Mouse (Mus musculus) liver, embryonic 14.5 days (tissue): ENCODE results near the gene Cd4. TPM values are rescaled to one million over a fixed set of nuclear protein-coding genes. Genes with fewer than 3 reads are reported as not detected.

Experiments
- ATAC-seq: fragments of 200-750 bp; cut with Nextera tagmentation; 2 replicates; pipeline ENCODE4 v1.8.0; 2017; ENCODE audit warnings: moderate number of reproducible peaks, mild to moderate bottlenecking, moderate library complexity; ENCODE audit not compliant: insufficient read depth
- DNase-seq, 3 experiments: peaks; one replicate each; pipeline ENCODE4 v3.0.0-alpha.2; 2012 to 2013; ENCODE audit warnings: low read depth in 3 of 3, low spot score in 3 of 3
- H3K27ac ChIP-seq: fragments of 300-500 bp; sonication (generic); 2 replicates; pipeline ENCODE4 v1.5.1; 2014; ENCODE audit warnings: moderate library complexity, mild to moderate bottlenecking, control low read depth, inconsistent platforms
- H3K27me3 ChIP-seq: fragments of 300-500 bp; sonication (generic); 2 replicates; pipeline ENCODE4 v1.6.1; 2014; ENCODE audit warnings: mild to moderate bottlenecking, low read length, moderate library complexity; ENCODE audit not compliant: control insufficient read depth, insufficient read depth
- H3K36me3 ChIP-seq: fragments of 300-500 bp; sonication (generic); replicated peaks from 2 replicates; pipeline ENCODE4 v1.6.1; 2014; ENCODE audit warnings: low read depth; ENCODE audit not compliant: control insufficient read depth, insufficient read depth
- H3K4me1 ChIP-seq, 2 experiments: fragments of 200-500 bp in 1 of 2; fragments of 300-500 bp in 1 of 2; sonication (generic) in 1 of 2; replicated peaks; 2 replicates each; pipeline ENCODE4 v1.6.1; 2012 to 2014; ENCODE audit warnings: antibody characterized with exemption in 1 of 2, inconsistent platforms in 1 of 2, low read length in 1 of 2; ENCODE audit not compliant: control insufficient read depth in 2 of 2, insufficient read depth in 2 of 2
- H3K4me2 ChIP-seq: fragments of 300-500 bp; sonication (generic); 2 replicates; pipeline ENCODE4 v1.6.1; 2014; ENCODE audit warnings: low read depth, mild to moderate bottlenecking, control low read depth, moderate library complexity
- H3K4me3 ChIP-seq, 2 experiments: fragments of 200-500 bp in 1 of 2; fragments of 300-500 bp in 1 of 2; sonication (generic) in 1 of 2; 2 replicates each; pipeline ENCODE4 v1.5.1; 2012 to 2014; ENCODE audit warnings: low read depth in 2 of 2, low read length in 2 of 2, mild to moderate bottlenecking in 2 of 2, control low read depth in 1 of 2, inconsistent platforms in 1 of 2, moderate library complexity in 1 of 2; ENCODE audit not compliant: insufficient read depth in 1 of 2
- H3K9ac ChIP-seq: fragments of 300-500 bp; sonication (generic); replicated peaks from 2 replicates; pipeline ENCODE4 v1.6.1; 2014; ENCODE audit warnings: mild to moderate bottlenecking, control low read depth, moderate library complexity
- H3K9me3 ChIP-seq: fragments of 300-500 bp; sonication (generic); 2 replicates; pipeline ENCODE4 v1.6.1; 2016; ENCODE audit warnings: low read length, mixed read lengths; ENCODE audit not compliant: control insufficient read depth
- CTCF ChIP-seq: IDR thresholded peaks from 2 replicates; pipeline ENCODE4 v1.5.1; 2016; ENCODE audit warnings: antibody characterized with exemption, low read depth, control low read depth
- EP300 ChIP-seq: IDR thresholded peaks from 2 replicates; pipeline ENCODE4 v1.6.1; 2016; ENCODE audit warnings: antibody characterized with exemption, low read depth
- WGBS: fragments of 180-500 bp; shearing (Covaris S2); extraction: QIAGEN DNeasy Blood & Tissue Kit; methylation state at CpG from one replicate; pipeline ENCODE4 v1.1.7; 2014; ENCODE audit not compliant: insufficient replicate concordance; 5-methylcytosine and 5-hydroxymethylcytosine counted together
- polyA plus RNA-seq, 2 experiments: library from polyadenylated mRNA; depleted of rRNA in 1 of 2; stranded (reverse) in 1 of 2; unstranded in 1 of 2; fragments of >200 nt; fragmentation: Nextera tagmentation in 1 of 2; extraction: Ambion mirVana in 1 of 2; gene quantifications; 2 replicates each; pipeline versions ENCODE4 v1.2.1 to v1.2.3; 2012 to 2014

Gene Cd4
- polyA plus RNA-seq, 2 experiments: 0.03 to 0.07 TPM

DNA sequence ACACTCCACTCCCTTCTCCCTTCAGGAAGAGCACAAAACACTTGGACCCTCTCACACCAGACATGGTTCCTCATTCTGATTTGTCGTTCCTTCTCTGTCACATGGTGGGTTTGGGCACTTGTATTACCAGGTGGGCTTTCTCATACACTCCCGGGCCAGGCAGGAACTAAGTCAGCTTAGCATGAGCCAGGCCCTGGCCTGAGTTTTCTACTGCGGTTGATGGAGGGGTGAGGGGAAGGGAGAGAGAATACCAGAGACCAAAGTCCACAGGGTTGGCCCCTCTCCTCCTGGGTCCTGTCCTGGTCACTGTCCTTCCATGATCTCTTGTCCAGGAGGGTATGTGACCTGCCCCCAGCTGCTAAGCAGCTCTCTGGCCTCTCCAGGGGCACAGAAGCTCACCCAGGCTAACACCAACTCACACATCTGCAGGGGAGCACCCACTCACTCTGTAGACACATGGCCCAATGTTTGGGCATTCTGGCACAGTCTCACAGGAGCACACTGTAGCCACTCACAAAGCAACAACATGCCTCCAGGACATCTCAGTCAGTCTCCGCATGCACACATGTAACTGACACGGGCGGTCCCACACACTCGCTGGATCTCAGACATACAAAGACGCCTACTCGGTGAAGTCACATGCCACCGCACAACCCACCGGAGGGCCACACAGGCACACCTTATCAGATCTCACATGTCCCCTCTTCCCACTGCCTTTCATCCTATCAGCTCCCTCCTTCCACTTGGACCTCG, 28.1 kb upstream of the Cd4 start:
- Histone ChIP-seq H3K4me1 (peaks cover 0 to 4% of the 10 kb centered on the region in 2 experiments; a peak in 2 of 4 replicates), H3K36me3 (no peaks in the 10 kb centered on the region), H3K27me3 (peaks cover 66% of the 10 kb centered on the region), H3K4me2 (peak overlapping the region; percentile 83), H3K9me3 (no peaks in the 10 kb centered on the region), H3K4me3 (peak overlapping the region; percentile 64 to 70), H3K9ac (peak overlapping the region; percentile 27; the same call in 1 of the 2 replicates), H3K27ac (no peak overlapping the region)
- no peak for TF ChIP-seq EP300
- TF ChIP-seq CTCF: no peak
- whole genome bisulfite sequencing: 22% methylated on average over 12 of the region's 12 CpGs
- ATAC-seq: no peak
- DNase-seq: no peak

DNA sequence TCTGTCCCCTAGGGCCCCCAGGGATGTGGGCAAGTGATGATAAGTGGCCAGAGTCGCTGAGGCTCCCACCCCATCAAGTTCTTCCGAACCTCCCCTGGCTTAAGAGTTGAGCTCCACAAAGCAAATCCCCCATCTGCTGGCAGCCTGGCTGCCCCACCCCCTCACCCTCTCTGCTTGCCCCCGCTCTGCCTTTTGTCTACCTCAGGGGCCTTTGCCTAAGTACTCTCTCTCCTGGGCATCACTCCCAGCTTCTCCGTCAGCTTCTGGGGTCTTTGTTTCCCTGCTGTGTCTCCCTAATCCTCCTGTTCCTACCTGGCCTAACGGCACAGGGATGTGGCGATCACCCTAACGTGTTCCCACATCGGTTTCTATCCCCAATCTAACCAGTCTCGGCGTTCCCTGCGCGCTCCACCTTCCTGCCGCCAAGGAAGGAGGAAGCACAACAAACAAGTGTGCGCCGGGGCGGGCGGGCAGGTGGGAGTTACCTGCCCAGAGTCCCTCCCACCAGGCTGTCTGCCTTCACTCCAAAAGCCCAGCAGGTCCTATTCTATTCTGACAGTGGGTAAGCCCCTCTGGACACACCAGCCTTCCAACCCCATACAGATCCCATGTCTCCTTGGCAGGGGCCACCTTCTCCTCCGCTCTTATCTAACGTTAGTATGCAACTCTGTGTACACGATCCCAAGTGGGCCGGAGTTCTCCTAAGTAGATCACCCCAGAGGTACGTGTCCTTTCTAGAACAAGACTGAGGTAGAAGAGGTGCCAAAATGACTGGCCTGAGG, 27.3 kb upstream of the Cd4 start:
- ATAC-seq (no peak), DNase-seq (no peak)
- Histone ChIP-seq H3K4me2 (peak overlapping the region; percentile 83), H3K4me3 (peak overlapping the region; percentile 64 to 70; a peak in 2 of 4 replicates), H3K36me3 (no peaks in the 10 kb centered on the region), H3K9me3 (no peaks in the 10 kb centered on the region), H3K9ac (0 out of 2 replicates have a peak overlapping the region, but pooled peaks have one; percentile 6), H3K27me3 (peaks cover 66% of the 10 kb centered on the region), H3K27ac (no peak overlapping the region), H3K4me1 (peaks cover 0 to 3% of the 10 kb centered on the region in 2 experiments; a peak in 2 of 4 replicates)
- TF ChIP-seq EP300 (no peak), CTCF (no peak)
- 36% methylated on average over 22 of the region's 22 CpGs for WGBS

DNA sequence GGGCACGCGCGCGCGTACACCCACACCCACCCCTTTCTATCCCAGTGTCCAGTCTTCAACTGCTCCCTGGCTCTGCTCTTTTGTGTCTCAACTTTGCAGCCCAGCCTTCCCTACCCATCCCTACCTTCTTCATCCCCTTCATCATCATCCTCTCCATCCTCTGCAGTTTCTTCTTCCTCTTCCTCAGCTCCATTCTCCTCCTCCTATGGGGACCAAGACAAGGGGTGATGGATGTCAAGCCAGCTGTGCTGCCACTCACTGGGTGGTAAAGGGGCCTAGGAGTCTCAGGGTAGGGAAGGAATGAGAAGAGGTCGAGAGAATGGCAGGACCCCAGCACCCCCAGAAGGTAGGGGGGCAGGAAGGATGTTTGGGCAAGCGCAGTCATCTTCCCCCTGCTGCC, 26.5 kb upstream of the Cd4 start:
- Histone ChIP-seq H3K9me3 (no peaks in the 10 kb centered on the region), H3K27me3 (peaks cover 66% of the 10 kb centered on the region), H3K4me2 (no peak overlapping the region), H3K4me3 (no peak overlapping the region), H3K9ac (no peak overlapping the region), H3K36me3 (no peaks in the 10 kb centered on the region), H3K27ac (no peak overlapping the region), H3K4me1 (no peaks in the 10 kb centered on the region)
- TF ChIP-seq EP300 (no peak), CTCF (no peak)
- WGBS: 75% methylated on average over 7 of the region's 7 CpGs
- ATAC-seq: no peak
- no peak for DNase-seq

DNA sequence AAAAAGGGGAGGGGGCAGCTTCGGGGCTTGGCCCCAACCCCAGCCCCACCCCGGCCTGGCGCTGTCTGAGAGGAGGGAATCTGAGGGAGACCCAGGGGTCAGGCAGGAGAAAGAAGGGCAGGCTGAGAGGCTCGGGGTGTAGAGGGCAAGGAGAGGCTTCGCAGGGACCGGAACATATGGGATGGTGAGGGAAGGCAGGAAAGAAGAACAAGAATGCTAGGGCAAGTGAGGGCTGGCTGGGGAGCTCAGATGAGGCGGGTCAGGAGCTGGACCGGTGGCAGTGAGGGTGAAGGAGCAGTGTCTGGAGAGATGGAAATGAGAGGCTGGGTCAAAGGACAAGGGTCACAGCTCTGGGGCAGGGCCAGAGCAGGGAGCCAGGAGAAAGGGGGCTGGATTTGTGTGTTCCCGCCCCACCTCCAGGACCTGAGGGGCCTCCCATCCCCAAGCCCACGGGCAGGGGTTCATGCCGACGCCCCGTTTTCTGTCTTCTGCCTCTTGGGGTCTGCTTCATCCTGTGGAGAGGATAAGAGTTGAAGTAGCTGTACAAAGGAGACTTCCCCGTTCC, 25.8 kb upstream of the Cd4 start:
- H3K27ac ChIP-seq: no peak overlapping the region
- H3K9ac ChIP-seq: no peak overlapping the region

DNA sequence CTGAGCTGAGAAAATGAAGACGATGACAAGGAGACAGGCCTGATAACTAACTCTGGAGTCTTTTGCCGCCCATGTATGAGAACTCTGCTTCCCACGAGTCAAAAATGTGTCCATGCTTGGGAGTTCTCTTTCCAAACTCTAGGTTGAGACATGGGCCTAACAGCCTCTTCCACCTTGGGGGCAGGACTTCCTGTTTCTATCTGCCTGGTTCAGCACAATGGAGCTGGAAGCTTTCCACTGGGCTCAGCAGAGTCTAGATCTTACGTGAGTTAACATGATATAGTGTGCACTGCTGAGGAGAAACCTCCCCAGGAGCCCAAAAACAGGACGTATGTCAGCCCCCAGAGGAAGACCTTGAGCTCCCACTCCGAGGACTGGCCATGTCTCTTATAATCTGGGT, 25.2 kb upstream of the Cd4 start:
- H3K36me3 ChIP-seq: no peaks in the 10 kb centered on the region
- no peak overlapping the region for H3K4me3 ChIP-seq
- H3K9me3 ChIP-seq: no peaks in the 10 kb centered on the region
- DNase-seq (no peak), ATAC-seq (no peak)
- H3K4me2 ChIP-seq: no peak overlapping the region
- TF ChIP-seq CTCF: no peak
- no peak for TF ChIP-seq EP300
- H3K27me3 ChIP-seq: peaks cover 58% of the 10 kb centered on the region
- no peak overlapping the region for H3K27ac ChIP-seq
- 28% methylated on average over 6 of the region's 6 CpGs for WGBS
- H3K9ac ChIP-seq: no peak overlapping the region
- no peaks in the 10 kb centered on the region for H3K4me1 ChIP-seq

More for the DNA sequence above, 25.8 kb upstream of the Cd4 start:
- Histone ChIP-seq H3K4me1 (no peaks in the 10 kb centered on the region), H3K4me2 (no peak overlapping the region), H3K4me3 (no peak overlapping the region), H3K9me3 (no peaks in the 10 kb centered on the region), H3K36me3 (no peaks in the 10 kb centered on the region), H3K27me3 (peaks cover 64% of the 10 kb centered on the region)
- DNase-seq: no peak
- no peak for ATAC-seq
- WGBS: 65% methylated on average over 14 of the region's 14 CpGs
- TF ChIP-seq EP300 (no peak), CTCF (no peak)
